Mouse (Mus musculus) adrenal gland, postnatal 14 days (tissue): ENCODE data around the gene Taldo1. TPM values are rescaled to one million over a fixed set of nuclear protein-coding genes. Genes with fewer than 3 reads are reported as not detected.
A peak's percentile ranks its signal among the peaks of the same experiment; 100 is the strongest.
"Not testable (repeated sequence)": the region's sequence is repeated elsewhere in the genome, so short reads cannot be mapped to it uniquely, and the experiment has no call there.

ENCODE experiments used
- DNase-seq: peaks from one replicate; pipeline ENCODE4 v3.0.0; 2021; ENCODE audit warnings: mixed read lengths
- total RNA-seq: library from RNA; stranded (reverse); gene quantifications from 2 replicates; pipeline ENCODE4 v1.2.3, GENCODE M21; 2021

Taldo1 gene
- total RNA-seq, 1 experiment from 2014 or later = 481 TPM

- no peak for DNase-seq
Observed at GRCm38 (mm10) chr7:141387807-141388486, 4.1 kb upstream of the Taldo1 start.

GRCm38 (mm10) chr7:141388487-141389109, 3.4 kb upstream of the Taldo1 start:
- DNase-seq = no peak

DNA sequence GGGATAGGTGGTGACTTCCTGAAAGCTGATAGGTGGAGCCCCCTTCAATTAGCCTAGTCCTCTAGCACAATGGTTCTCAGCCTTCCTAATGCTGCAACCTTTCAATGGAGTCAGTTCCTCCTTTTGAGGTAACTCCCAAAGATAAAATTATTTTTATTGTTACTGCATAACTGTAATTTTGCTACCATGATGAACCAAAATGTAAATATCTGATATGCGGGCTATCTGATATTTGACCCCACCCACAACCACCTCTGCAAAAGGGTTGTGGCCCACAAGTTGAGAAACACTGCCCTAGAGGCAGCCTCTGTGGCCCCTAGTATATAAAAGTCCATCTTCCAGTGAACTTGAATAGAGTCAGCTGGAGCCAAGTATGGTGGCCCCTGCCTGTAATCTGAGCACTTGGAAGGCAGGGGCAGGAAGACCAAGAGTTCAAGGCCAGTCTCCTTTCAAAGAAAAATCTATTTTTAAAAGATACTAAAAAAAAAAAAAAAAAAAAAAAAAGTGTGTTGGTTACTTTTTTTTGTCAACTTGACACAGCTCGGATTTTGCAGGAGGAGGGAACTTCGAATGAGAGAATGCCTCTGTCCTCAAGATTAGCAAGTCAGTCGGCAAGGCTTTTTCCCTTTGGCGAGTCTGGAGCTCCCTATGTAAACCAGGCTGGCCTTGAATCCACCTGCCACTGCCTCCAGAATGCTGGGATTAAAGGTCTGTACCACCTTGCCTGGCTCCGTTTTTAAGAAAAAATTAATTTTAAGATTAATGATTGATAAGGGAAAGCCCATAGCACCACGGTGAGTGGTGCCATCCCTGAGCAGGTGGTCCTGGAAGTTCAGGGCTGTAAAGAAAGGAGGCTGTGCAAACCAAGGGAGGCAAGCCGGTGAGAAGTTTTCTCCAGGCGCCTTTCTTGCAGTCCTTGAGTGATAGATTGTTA, 1.4 kb upstream of the Taldo1 start:
- no peak for DNase-seq

DNA sequence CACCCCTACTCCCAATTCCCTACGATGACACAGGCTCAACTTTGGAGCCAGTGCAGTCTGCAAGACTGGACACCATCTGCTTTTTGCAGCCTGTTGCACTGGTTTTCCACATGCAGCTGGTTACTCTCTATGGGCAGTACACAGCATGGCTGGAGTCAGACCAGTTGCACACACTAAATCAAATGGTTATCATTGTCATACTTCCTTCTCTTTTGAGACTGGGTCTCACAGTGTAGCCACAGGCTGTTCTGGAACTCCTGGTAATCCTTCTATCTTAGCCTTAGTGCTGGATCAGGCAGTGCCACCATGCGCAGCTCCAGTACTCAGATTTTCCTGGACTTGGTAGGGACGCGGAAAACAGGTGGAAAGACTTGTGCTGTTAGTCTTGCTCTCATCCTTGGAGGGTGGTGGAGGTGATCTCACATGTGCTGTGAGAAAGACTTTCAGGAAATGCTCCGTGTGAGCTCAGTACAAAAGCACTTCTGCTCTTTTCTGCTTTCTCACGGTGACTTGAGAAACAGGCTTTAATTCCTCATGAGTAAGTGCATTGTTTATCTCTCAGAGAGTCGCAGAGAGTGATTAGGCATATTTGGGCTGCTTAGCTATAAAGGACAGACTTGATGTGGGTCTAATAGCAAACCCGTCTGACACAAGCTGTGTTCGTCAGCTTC, 688 bp downstream of the Taldo1 start:
- DNase-seq = no peak

DNA sequence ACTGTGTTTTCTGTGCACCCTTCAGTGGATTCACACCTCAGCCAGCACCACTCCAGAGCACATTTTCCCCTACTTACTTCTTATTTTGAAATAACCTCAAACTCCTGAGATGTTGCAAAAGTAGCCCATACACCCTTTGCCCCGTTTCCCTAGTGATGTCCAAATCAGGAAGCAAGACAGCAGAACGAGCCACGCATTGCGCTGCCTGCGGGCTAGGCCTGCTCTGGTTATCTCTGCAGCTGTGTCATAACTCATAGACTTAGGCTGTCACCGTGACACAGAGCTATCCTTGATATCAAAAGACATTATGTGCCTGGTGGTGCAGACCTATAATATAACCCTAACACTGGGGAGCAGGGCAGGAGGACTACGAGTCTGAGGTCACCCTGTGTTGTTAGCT, 2.2 kb downstream of the Taldo1 start:
- peak; percentile 71 for DNase-seq

DNA sequence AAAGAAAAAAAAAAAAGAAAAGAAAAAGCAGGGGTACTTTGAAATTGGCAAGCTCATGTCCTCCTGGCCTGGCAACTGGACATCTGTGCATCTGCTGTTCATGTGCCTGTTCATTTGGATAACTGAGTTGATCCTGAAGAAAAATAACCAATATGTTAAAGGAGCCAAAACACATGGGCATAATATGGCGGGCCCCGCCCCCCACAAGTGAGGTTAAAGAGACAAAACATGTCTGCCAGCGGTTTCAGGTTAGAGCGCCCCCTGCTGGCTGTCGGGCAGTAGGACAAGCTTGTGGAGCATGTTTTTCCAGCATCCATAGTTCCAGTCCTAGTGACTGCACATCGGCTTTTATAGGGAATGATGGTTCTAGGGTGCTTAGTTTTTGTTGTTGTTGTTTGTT, 2.8 kb downstream of the Taldo1 start:
- peak; percentile 93 for DNase-seq

GRCm38 (mm10) chr7:141395348-141395747, 3.3 kb downstream of the Taldo1 start:
- no peak for DNase-seq

GRCm38 (mm10) chr7:141403305-141403704, 11.3 kb downstream of the Taldo1 start:
- peak; percentile 87 for DNase-seq

- DNase-seq = no peak
Observed at GRCm38 (mm10) chr7:141405466-141405865, 13.5 kb downstream of the Taldo1 start.

- DNase-seq = not testable (repeated sequence)
Observed at GRCm38 (mm10) chr7:141407670-141408069, 15.7 kb downstream of the Taldo1 start.

- peak; percentile 94 for DNase-seq
Observed at GRCm38 (mm10) chr7:141408833-141409232, 16.8 kb downstream of the Taldo1 start.

- DNase-seq = no peak
Observed at GRCm38 (mm10) chr7:141410631-141411030, 18.6 kb downstream of the Taldo1 start.

GRCm38 (mm10) chr7:141411667-141412066, 19.7 kb downstream of the Taldo1 start:
- no peak for DNase-seq

DNA sequence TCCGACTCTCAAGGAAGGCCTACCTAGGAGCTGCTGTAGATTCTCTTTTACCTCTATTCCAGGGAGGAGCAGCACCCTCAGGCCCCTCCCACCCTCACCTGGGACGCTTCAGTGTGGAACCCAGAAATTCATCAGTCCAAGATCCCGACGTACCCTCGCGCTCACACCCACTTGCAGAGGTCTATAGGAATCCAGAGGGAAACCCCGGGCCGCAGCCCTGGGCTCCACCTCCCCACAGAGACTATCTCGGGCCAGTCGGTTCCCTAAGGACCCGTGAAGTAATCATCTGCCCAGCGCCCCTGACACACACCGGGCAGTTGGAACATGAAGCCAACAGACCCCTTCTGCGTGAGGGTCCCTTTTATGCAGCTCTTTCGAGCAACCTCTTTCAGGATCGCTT, 21.3 kb downstream of the Taldo1 start:
- DNase-seq = no peak

- peak; percentile 100 for DNase-seq
Observed at GRCm38 (mm10) chr7:141413809-141414584, 22.0 kb downstream of the Taldo1 start, which contains the start of gene Gatd1. Gatd1 (minus strand) TSS chr7:141414136.

- DNase-seq = no peak
Observed at GRCm38 (mm10) chr7:141416144-141416841, 24.3 kb downstream of the Taldo1 start.

GRCm38 (mm10) chr7:141417731-141418681, 26.0 kb downstream of the Taldo1 start:
- no peak for DNase-seq

DNA sequence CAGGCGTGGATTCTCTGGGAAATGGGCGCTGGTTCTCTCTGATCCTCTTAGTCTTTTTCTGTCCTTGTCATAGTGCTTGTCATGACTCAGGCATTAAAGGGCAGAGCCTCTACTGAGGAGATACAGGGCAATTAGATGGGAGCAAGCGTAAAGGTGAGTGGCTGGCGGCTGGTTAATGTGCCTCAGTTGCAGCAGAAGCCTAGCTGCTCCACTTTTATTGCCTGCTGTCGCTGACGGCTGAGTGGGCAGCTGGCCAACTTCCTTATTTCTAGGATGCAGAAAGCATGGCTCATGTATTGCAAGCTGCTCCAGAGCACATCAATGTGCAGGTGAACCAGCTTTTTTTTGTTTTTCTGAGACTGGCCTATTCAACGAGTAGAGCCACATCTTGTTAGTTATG, 27.0 kb downstream of the Taldo1 start:
- peak; percentile 50 for DNase-seq

DNA sequence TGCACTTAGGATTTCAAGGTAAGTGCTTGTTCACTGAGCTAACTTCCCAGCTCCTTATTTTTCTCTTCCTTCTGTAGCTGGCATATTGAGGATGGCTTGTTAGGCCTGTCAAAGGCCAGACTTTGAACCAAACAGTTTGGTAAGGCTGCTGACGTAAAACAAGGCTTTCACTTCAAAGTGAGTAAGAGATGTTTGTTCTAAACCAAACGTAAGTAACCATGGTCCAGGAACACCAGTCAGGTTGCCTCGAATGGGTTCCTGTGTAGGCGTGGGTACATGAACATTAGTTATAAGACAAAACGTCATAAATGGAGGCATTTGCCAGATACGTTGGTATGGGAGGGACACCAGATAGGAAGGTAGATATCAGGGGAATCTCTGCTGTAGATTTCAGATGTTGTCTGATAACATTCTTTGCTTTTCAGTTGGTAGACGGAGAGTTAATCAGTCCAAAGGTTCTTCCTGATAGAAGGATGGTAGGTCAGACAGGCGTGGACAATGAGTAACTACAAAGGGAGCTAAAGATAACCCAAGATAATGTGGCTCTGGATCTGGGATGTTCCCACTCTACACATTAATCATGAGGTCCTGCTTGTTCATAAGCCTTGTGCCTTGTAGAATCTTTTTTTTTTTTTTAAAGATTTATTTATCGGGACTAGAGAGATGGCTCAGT, 28.2 kb downstream of the Taldo1 start:
- no peak for DNase-seq
